7 mouse cellular contexts compared by ENCODE assay signal in genomic region chr1:80709299-80709698, GRCm38 (mm10). TPM values are rescaled to one million over a fixed set of nuclear protein-coding genes. Genes with fewer than 3 reads are reported as not detected.
DNase-seq lines count a peak whose midpoint lies in the region; ATAC-seq and TF ChIP-seq lines count a peak whose summit lies in the region.

No protein-coding gene starts in this region.

- no peak for DNase-seq in liver, adult 2 months (ENCODE audit: extremely low read depth, low read depth, low spot score)
- DNase-seq in gastrocnemius, postnatal 25 days = peak; percentile 14
- peak; percentile 4 for DNase-seq in right cerebral cortex, postnatal 14 days
- no peak for DNase-seq in thymus, postnatal 10 days (ENCODE audit: low spot score in 2 of 2)
- no peak for DNase-seq in urinary bladder, postnatal 10 days (ENCODE audit: low spot score)

- no peak overlapping the region for H3K4me2 ChIP-seq in liver, embryonic 12.5 days
- H3K4me2 ChIP-seq in kidney, embryonic 16.5 days (replicated peaks; ENCODE audit: low read depth, low read length) = peak overlapping the region; percentile 18; the same call in 1 of the 2 replicates

- no peak for ATAC-seq in liver, embryonic 12.5 days
- ATAC-seq in kidney, embryonic 16.5 days (ENCODE audit: low FRiP score, low TSS enrichment) = no peak

- H3K27me3 ChIP-seq in liver, adult 2 months (ENCODE audit: control insufficient read depth, insufficient read depth, low read length) = no peaks in the 10 kb centered on the region; the same call in 1 of the 2 replicates
- no peaks in the 10 kb centered on the region for H3K27me3 ChIP-seq in liver, embryonic 12.5 days (replicated peaks)
- no peaks in the 10 kb centered on the region for H3K27me3 ChIP-seq in kidney, embryonic 16.5 days (ENCODE audit: insufficient read depth, low read length)

- peak overlapping the region; percentile 26; the same call in 1 of the 2 replicates for H3K27ac ChIP-seq in liver, adult 2 months (replicated peaks; ENCODE audit: insufficient read depth, low read depth, low read length)
- no peak overlapping the region for H3K27ac ChIP-seq in liver, embryonic 12.5 days
- peak overlapping the region; percentile 61 for H3K27ac ChIP-seq in kidney, embryonic 16.5 days (ENCODE audit: low read length)

- no peak for TF ChIP-seq POLR2A in liver, adult 2 months (IDR thresholded peaks at IDR 0.05; ENCODE audit: extremely low read depth, insufficient read depth, low read length)

- TF ChIP-seq CTCF in liver, adult 2 months (IDR thresholded peaks at IDR 0.05; ENCODE audit: low read depth, low read length) = no peak

- H3K9ac ChIP-seq in liver, adult 2 months (ENCODE audit: low read depth, low read length) = no peak overlapping the region
- H3K9ac ChIP-seq in liver, embryonic 12.5 days = no peak overlapping the region
- no peak overlapping the region for H3K9ac ChIP-seq in kidney, embryonic 16.5 days (replicated peaks; ENCODE audit: low read length)

- peak overlapping the region; percentile 40; the same call in 1 of the 2 replicates for H3K4me3 ChIP-seq in liver, adult 2 months (ENCODE audit: insufficient read depth, low read depth, low read length)
- H3K4me3 ChIP-seq in liver, embryonic 12.5 days = no peak overlapping the region
- no peak overlapping the region for H3K4me3 ChIP-seq in kidney, embryonic 16.5 days (ENCODE audit: low read length)

- H3K9me3 ChIP-seq in liver, embryonic 12.5 days (replicated peaks) = no peaks in the 10 kb centered on the region
- H3K9me3 ChIP-seq in kidney, embryonic 16.5 days (ENCODE audit: low read length) = no peaks in the 10 kb centered on the region

- H3K4me1 ChIP-seq in liver, adult 2 months (ENCODE audit: control insufficient read depth, insufficient read depth, low read length) = no peaks in the 10 kb centered on the region; the same call in 1 of the 2 replicates
- H3K4me1 ChIP-seq in liver, embryonic 12.5 days = no peaks in the 10 kb centered on the region
- H3K4me1 ChIP-seq in kidney, embryonic 16.5 days (ENCODE audit: insufficient read depth, low read length) = 0 out of 2 replicates have a peak, but pooled peaks cover 3% of the 10 kb centered on the region

- H3K36me3 ChIP-seq in liver, adult 2 months (ENCODE audit: control insufficient read depth, insufficient read depth, low read length) = no peaks in the 10 kb centered on the region
- no peaks in the 10 kb centered on the region for H3K36me3 ChIP-seq in liver, embryonic 12.5 days
- H3K36me3 ChIP-seq in kidney, embryonic 16.5 days (ENCODE audit: insufficient read depth, low read length) = no peaks in the 10 kb centered on the region

- 78% methylated on average over 14 of the region's 14 CpGs for WGBS in liver, adult 2 months
- WGBS in liver, embryonic 12.5 days (ENCODE audit: insufficient replicate concordance) = 75% methylated on average over 14 of the region's 14 CpGs
- WGBS in kidney, embryonic 16.5 days = 66% methylated on average over 14 of the region's 14 CpGs

- no peaks in the 10 kb centered on the region for H3K79me2 ChIP-seq in liver, adult 2 months (ENCODE audit: control insufficient read depth, insufficient read depth, low read length)

RNA-seq across cellular contexts. Expression of gene Dock10, which starts 49.0 kb away (rescaled TPM):
- 6.8 TPM in 2 replicates for total RNA-seq in liver, adult 2 months (2014; rRNA removed)
- 0.52 and 1.0 TPM in 2 replicates for polyA plus RNA-seq in liver, adult 2 months (2012; rRNA removed)
- polyA plus RNA-seq in liver, embryonic 12.5 days (2016; fragmentation: Nextera tagmentation; extraction: Ambion mirVana) = 3.3 and 3.7 TPM in 2 replicates
- total RNA-seq in gastrocnemius, postnatal 25 days (2021) = 1 to 10 TPM; 4.0 to 4.2 TPM
- 3.7 and 4.7 TPM in 2 replicates for polyA plus RNA-seq in kidney, embryonic 16.5 days (2015; fragmentation: Nextera tagmentation; extraction: Ambion mirVana)

Comparison
In these comparisons a context has a peak if more than half of its experiments do, and no peak if none do; other contexts are left out.
1. DNase-seq: peak in gastrocnemius, postnatal 25 days (single experiment) and right cerebral cortex, postnatal 14 days (single experiment); none in liver, adult 2 months (single experiment), thymus, postnatal 10 days (0 of 2) and urinary bladder, postnatal 10 days (single experiment).